8 mouse cellular contexts compared by ENCODE assay signal in the genomic region with DNA sequence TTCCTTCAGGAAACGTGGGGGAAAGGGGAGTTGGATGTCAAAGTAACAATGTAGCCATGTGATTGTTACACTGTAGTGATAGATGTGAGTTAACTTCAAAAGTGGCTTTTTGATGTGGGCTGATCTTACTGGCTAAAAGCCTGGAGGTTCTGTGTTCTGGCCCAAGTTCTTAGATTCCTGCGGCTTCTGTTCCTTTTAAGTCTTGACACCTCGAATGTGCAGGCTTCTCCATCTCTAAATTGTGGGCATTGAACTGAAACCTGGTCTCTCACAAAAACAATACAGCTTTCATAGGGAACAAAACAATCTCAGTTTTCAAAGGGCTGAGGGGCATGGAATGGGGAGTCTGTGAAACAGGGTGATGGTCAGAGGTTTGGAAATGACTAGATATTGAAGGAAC. TPM values are rescaled to one million over a fixed set of nuclear protein-coding genes. Genes with fewer than 3 reads are reported as not detected.
DNase-seq lines count a peak whose midpoint lies in the region; ATAC-seq lines count a peak whose summit lies in the region.

No protein-coding gene starts in this region.

- peaks cover 14% of the 10 kb centered on the region for H3K4me1 ChIP-seq in kidney, embryonic 15.5 days
- no peaks in the 10 kb centered on the region; the same call in 1 of the 2 replicates for H3K4me1 ChIP-seq in embryonic facial prominence, embryonic 11.5 days (ENCODE audit: control insufficient read depth, insufficient read depth, low read length)
- peaks cover 11% of the 10 kb centered on the region for H3K4me1 ChIP-seq in intestine, embryonic 16.5 days (ENCODE audit: control insufficient read depth, insufficient read depth, low read length)
- no peaks in the 10 kb centered on the region for H3K4me1 ChIP-seq in neural tube, embryonic 11.5 days (ENCODE audit: control insufficient read depth, insufficient read depth, low read length)

- no peak for DNase-seq in kidney, adult 18-20 months
- no peak for DNase-seq in embryonic facial prominence, embryonic 11.5 days (ENCODE audit: low spot score)
- DNase-seq in neural tube, embryonic 11.5 days (ENCODE audit: low spot score) = no peak
- DNase-seq in MN1 (ENCODE audit: low spot score) = no peak
- no peak for DNase-seq in cerebellum, adult 18-20 months

- peak overlapping the region; percentile 61 for H3K9ac ChIP-seq in kidney, embryonic 15.5 days
- peak overlapping the region; percentile 63; the same call in 1 of the 2 replicates for H3K9ac ChIP-seq in embryonic facial prominence, embryonic 11.5 days (replicated peaks; ENCODE audit: low read length)
- H3K9ac ChIP-seq in intestine, embryonic 16.5 days (ENCODE audit: low read depth, low read length) = peak overlapping the region; percentile 78
- H3K9ac ChIP-seq in neural tube, embryonic 11.5 days (ENCODE audit: low read length) = no peak overlapping the region

- peak overlapping the region; percentile 85 for H3K27ac ChIP-seq in kidney, embryonic 15.5 days
- H3K27ac ChIP-seq in embryonic facial prominence, embryonic 11.5 days (replicated peaks; ENCODE audit: low read depth, low read length) = no peak overlapping the region; the same call in 1 of the 2 replicates
- peak overlapping the region; percentile 62; the same call in 1 of the 2 replicates for H3K27ac ChIP-seq in intestine, embryonic 16.5 days (ENCODE audit: low read length)
- no peak overlapping the region for H3K27ac ChIP-seq in neural tube, embryonic 11.5 days (ENCODE audit: low read depth, low read length)

- peak overlapping the region; percentile 91 for H3K4me2 ChIP-seq in kidney, embryonic 15.5 days
- H3K4me2 ChIP-seq in embryonic facial prominence, embryonic 11.5 days (ENCODE audit: low read depth, low read length) = peak overlapping the region; percentile 78
- peak overlapping the region; percentile 87 for H3K4me2 ChIP-seq in intestine, embryonic 16.5 days (ENCODE audit: low read depth, low read length)
- H3K4me2 ChIP-seq in neural tube, embryonic 11.5 days (ENCODE audit: low read depth) = peak overlapping the region; percentile 89

- peak overlapping the region; percentile 80 for H3K4me3 ChIP-seq in kidney, embryonic 15.5 days (replicated peaks)
- H3K4me3 ChIP-seq in embryonic facial prominence, embryonic 11.5 days (ENCODE audit: low read depth, low read length) = peak overlapping the region; percentile 62; the same call in 1 of the 2 replicates
- H3K4me3 ChIP-seq in intestine, embryonic 16.5 days (ENCODE audit: low read length) = peak overlapping the region; percentile 84
- H3K4me3 ChIP-seq in neural tube, embryonic 11.5 days (ENCODE audit: low read depth, low read length) = peak overlapping the region; percentile 55; the same call in 1 of the 2 replicates

- ATAC-seq in kidney, embryonic 15.5 days (replicated peaks; ENCODE audit: low FRiP score) = no peak
- ATAC-seq in embryonic facial prominence, embryonic 11.5 days (replicated peaks; ENCODE audit: insufficient number of reproducible peaks, low FRiP score, low TSS enrichment, low read depth) = no peak
- ATAC-seq in intestine, embryonic 16.5 days = no peak
- no peak for ATAC-seq in neural tube, embryonic 11.5 days (ENCODE audit: insufficient read depth, low FRiP score, low TSS enrichment)
- ATAC-seq in cerebellum, adult (ENCODE audit: insufficient number of reproducible peaks, low FRiP score, low TSS enrichment) = no peak

- H3K36me3 ChIP-seq in kidney, embryonic 15.5 days = no peaks in the 10 kb centered on the region
- H3K36me3 ChIP-seq in embryonic facial prominence, embryonic 11.5 days (replicated peaks; ENCODE audit: control insufficient read depth, insufficient read depth, low read depth, low read length) = no peaks in the 10 kb centered on the region
- H3K36me3 ChIP-seq in intestine, embryonic 16.5 days (ENCODE audit: control insufficient read depth, insufficient read depth, low read length) = 0 out of 2 replicates have a peak, but pooled peaks cover 3% of the 10 kb centered on the region
- no peaks in the 10 kb centered on the region for H3K36me3 ChIP-seq in neural tube, embryonic 11.5 days (ENCODE audit: control insufficient read depth, insufficient read depth, low read length)

- WGBS in kidney, embryonic 15.5 days = 42% methylated on average over 3 of the region's 3 CpGs
- WGBS in embryonic facial prominence, embryonic 11.5 days = 34% methylated on average over 3 of the region's 3 CpGs
- 47% methylated on average over 3 of the region's 3 CpGs for WGBS in intestine, embryonic 16.5 days
- 43% methylated on average over 3 of the region's 3 CpGs for WGBS in neural tube, embryonic 11.5 days

- no peaks in the 10 kb centered on the region for H3K27me3 ChIP-seq in kidney, embryonic 15.5 days
- no peaks in the 10 kb centered on the region for H3K27me3 ChIP-seq in embryonic facial prominence, embryonic 11.5 days (ENCODE audit: control insufficient read depth, insufficient read depth, low read length)
- no peaks in the 10 kb centered on the region for H3K27me3 ChIP-seq in intestine, embryonic 16.5 days (replicated peaks; ENCODE audit: control insufficient read depth, insufficient read depth, low read length)
- H3K27me3 ChIP-seq in neural tube, embryonic 11.5 days (ENCODE audit: control insufficient read depth, insufficient read depth, low read length) = no peaks in the 10 kb centered on the region

- no peaks in the 10 kb centered on the region for H3K9me3 ChIP-seq in kidney, embryonic 15.5 days (replicated peaks)
- H3K9me3 ChIP-seq in embryonic facial prominence, embryonic 11.5 days (replicated peaks; ENCODE audit: control insufficient read depth, low read length) = no peaks in the 10 kb centered on the region
- H3K9me3 ChIP-seq in intestine, embryonic 16.5 days (ENCODE audit: control insufficient read depth, low read length) = no peaks in the 10 kb centered on the region
- H3K9me3 ChIP-seq in neural tube, embryonic 11.5 days (ENCODE audit: control insufficient read depth, low read length) = no peaks in the 10 kb centered on the region

RNA-seq across cellular contexts. Expression of a gene that starts 0.6 kb away (rescaled TPM):
- polyA plus RNA-seq in kidney, embryonic 15.5 days (2015; fragmentation: Nextera tagmentation; extraction: Ambion mirVana) = 18.9 and 19.6 TPM in 2 replicates
- 7.4 and 8.5 TPM in 2 replicates for polyA plus RNA-seq in embryonic facial prominence, embryonic 11.5 days (2014; fragmentation: Nextera tagmentation; extraction: Ambion mirVana)
- polyA plus RNA-seq in intestine, embryonic 16.5 days (2015; fragmentation: Nextera tagmentation; extraction: Ambion mirVana) = 13.1 and 13.6 TPM in 2 replicates
- 7.4 and 8.0 TPM in 2 replicates for polyA plus RNA-seq in neural tube, embryonic 11.5 days (2014; fragmentation: Nextera tagmentation; extraction: Ambion mirVana)

Comparison
In these comparisons a context has a peak if more than half of its experiments do, and no peak if none do; other contexts are left out.
1. H3K27ac ChIP-seq: peak in kidney, embryonic 15.5 days (single experiment) and intestine, embryonic 16.5 days (single experiment); none in embryonic facial prominence, embryonic 11.5 days (single experiment) and neural tube, embryonic 11.5 days (single experiment).
2. Peak in every context shown above with its lines, with median percentiles within 50 percentile points of each other: H3K4me2 ChIP-seq and H3K4me3 ChIP-seq.